Mouse (Mus musculus): ENCODE data around the gene Cdh20.

The Cdh20 gene

GRCm38 (mm10) chr1:105041668-105042067, 273.3 kb downstream of the Cdh20 start:
- no peak for DNase-seq (ENCODE audit: low spot score)
